Mouse (Mus musculus): ENCODE measurements around the gene Rad51d.

The Rad51d gene

GRCm38 (mm10) chr11:82889524-82890341, 681 bp downstream of the Rad51d start:
- peak; percentile 27 for DNase-seq

- no peak for DNase-seq
Observed at GRCm38 (mm10) chr11:82888491-82888946, 1.9 kb downstream of the Rad51d start.

GRCm38 (mm10) chr11:82886559-82886958, 3.9 kb downstream of the Rad51d start:
- DNase-seq = no peak

GRCm38 (mm10) chr11:82883180-82883579, 7.2 kb downstream of the Rad51d start:
- DNase-seq = no peak

GRCm38 (mm10) chr11:82877726-82878344, 12.6 kb downstream of the Rad51d start:
- DNase-seq = no peak

GRCm38 (mm10) chr11:82875631-82876030, 14.8 kb downstream of the Rad51d start:
- no peak for DNase-seq

GRCm38 (mm10) chr11:82874924-82875323, 15.5 kb downstream of the Rad51d start:
- no peak for DNase-seq

GRCm38 (mm10) chr11:82871031-82871446, 19.4 kb downstream of the Rad51d start, which contains the start of gene Rffl:
Gene Rffl (minus strand): TSS chr11:82871210.
- DNase-seq = peak; percentile 93

- DNase-seq = peak; percentile 27
Observed at GRCm38 (mm10) chr11:82870173-82871030, 20.0 kb downstream of the Rad51d start.

- peak; percentile 11 for DNase-seq
Observed at GRCm38 (mm10) chr11:82869506-82870172, 20.8 kb downstream of the Rad51d start.

GRCm38 (mm10) chr11:82867956-82868355, 22.5 kb downstream of the Rad51d start:
- no peak for DNase-seq

GRCm38 (mm10) chr11:82866850-82867564, 23.4 kb downstream of the Rad51d start:
- DNase-seq = no peak

GRCm38 (mm10) chr11:82865957-82866356, 24.5 kb downstream of the Rad51d start:
- DNase-seq = no peak

GRCm38 (mm10) chr11:82863488-82863931, 26.9 kb downstream of the Rad51d start:
- DNase-seq = no peak

- DNase-seq = no peak
Observed at GRCm38 (mm10) chr11:82863059-82863458, 27.4 kb downstream of the Rad51d start.

GRCm38 (mm10) chr11:82862638-82863037, 27.8 kb downstream of the Rad51d start:
- no peak for DNase-seq

- DNase-seq = no peak
Observed at GRCm38 (mm10) chr11:82861558-82861957, 28.9 kb downstream of the Rad51d start.

- DNase-seq = no peak
Observed at GRCm38 (mm10) chr11:82860759-82861158, 29.7 kb downstream of the Rad51d start.

GRCm38 (mm10) chr11:82857307-82857848, 33.0 kb downstream of the Rad51d start:
- no peak for DNase-seq

- DNase-seq = no peak
Observed at GRCm38 (mm10) chr11:82856032-82856431, 34.4 kb downstream of the Rad51d start.

GRCm38 (mm10) chr11:82855327-82855973, 35.0 kb downstream of the Rad51d start:
- no peak for DNase-seq

Measured in cerebellum, adult 8-10 months (tissue).